ENCODE assay signal across 24 mouse cellular contexts in genomic region chr4:105257667-105258560, GRCm38 (mm10).
DNase-seq lines count a peak whose midpoint lies in the region; ATAC-seq and TF ChIP-seq lines count a peak whose summit lies in the region.
"Had no signal": no experiment of that assay in that cellular context is flagged by ENCODE, and none has a peak within 500 bp of the region (broad histone marks: within the 10 kb centered on the region; RNA-seq: fewer than 3 reads in every experiment).

No protein-coding gene starts in this region.

- DNase-seq in adrenal gland, adult 2 months = peak; percentile 45
- DNase-seq in adrenal gland, adult 18-20 months (ENCODE audit: low spot score in 2 of 2) = no peak
- no peak for DNase-seq in limb, embryonic 14.5 days (ENCODE audit: low spot score)
- no peak for DNase-seq in limb, embryonic 10.5 days (ENCODE audit: low spot score)
- DNase-seq in lung, postnatal 0 days (ENCODE audit: low spot score) = peak; percentile 77
- DNase-seq in lung, postnatal 25 days (ENCODE audit: low spot score) = no peak
- DNase-seq in cerebellum, adult 11-12 months = no peak
- DNase-seq: adrenal gland, adult 8-10 months; cerebellum, adult 18-20 months; cerebellum, postnatal 14 days; embryo, embryonic 11 days; kidney, adult 9 months; layer of hippocampus, adult 9-11 months; liver; right cerebral cortex, postnatal 4 days; thymus, adult 18-20 months; thymus, postnatal 36 days had no signal

- H3K4me2 ChIP-seq in limb, embryonic 14.5 days (replicated peaks; ENCODE audit: low read depth, low read length, severe bottlenecking) = no peak overlapping the region
- H3K4me2 ChIP-seq in lung, postnatal 0 days (replicated peaks; ENCODE audit: low read depth, low read length) = no peak overlapping the region
- H3K4me2 ChIP-seq: embryonic facial prominence, embryonic 13.5 days; forebrain, embryonic 13.5 days; hindbrain, embryonic 12.5 days; stomach, embryonic 15.5 days had no signal

- no peak for TF ChIP-seq CTCF in lung, postnatal 0 days (IDR thresholded peaks at IDR 0.05)

- peaks cover 13% of the 10 kb centered on the region for H3K4me1 ChIP-seq in limb, embryonic 14.5 days (ENCODE audit: control insufficient read depth, insufficient read depth, low read length)
- peaks cover 39% of the 10 kb centered on the region for H3K4me1 ChIP-seq in limb, embryonic 10.5 days
- H3K4me1 ChIP-seq in lung, postnatal 0 days (ENCODE audit: insufficient read depth, low read depth, low read length) = no peaks in the 10 kb centered on the region
- H3K4me1 ChIP-seq: forebrain, embryonic 13.5 days; hindbrain, embryonic 12.5 days; stomach, embryonic 15.5 days had no signal

- H3K27me3 ChIP-seq in limb, embryonic 14.5 days (ENCODE audit: control insufficient read depth, insufficient read depth, low read length) = no peaks in the 10 kb centered on the region
- no peaks in the 10 kb centered on the region for H3K27me3 ChIP-seq in limb, embryonic 10.5 days (ENCODE audit: low read depth, poor library complexity, severe bottlenecking)
- H3K27me3 ChIP-seq in lung, postnatal 0 days (replicated peaks; ENCODE audit: insufficient read depth, low read length) = no peaks in the 10 kb centered on the region
- H3K27me3 ChIP-seq: embryonic facial prominence, embryonic 13.5 days; forebrain, embryonic 13.5 days; hindbrain, embryonic 12.5 days; stomach, embryonic 15.5 days had no signal

- no peak for TF ChIP-seq POLR2A in limb, embryonic 14.5 days (IDR thresholded peaks at IDR 0.05; ENCODE audit: borderline replicate concordance, extremely low read depth, insufficient read depth, insufficient read length)

- ATAC-seq in limb, embryonic 14.5 days (ENCODE audit: low FRiP score, low read depth) = 0 out of 2 replicates have a peak, but pooled peaks have one; percentile 30
- peak; percentile 66 for ATAC-seq in lung, postnatal 0 days
- ATAC-seq: forebrain, embryonic 13.5 days; midbrain, embryonic 16.5 days had no signal

- no peak overlapping the region for H3K27ac ChIP-seq in limb, embryonic 14.5 days (replicated peaks; ENCODE audit: low read depth, low read length)
- H3K27ac ChIP-seq in limb, embryonic 10.5 days = no peak overlapping the region
- no peak overlapping the region for H3K27ac ChIP-seq in lung, postnatal 0 days (ENCODE audit: low read length)
- H3K27ac ChIP-seq: embryonic facial prominence, embryonic 13.5 days; forebrain, embryonic 13.5 days; hindbrain, embryonic 12.5 days; macrophage; stomach, embryonic 15.5 days had no signal

- no peaks in the 10 kb centered on the region for H3K36me3 ChIP-seq in limb, embryonic 14.5 days (ENCODE audit: control insufficient read depth, insufficient read depth, low read length)
- no peaks in the 10 kb centered on the region for H3K36me3 ChIP-seq in limb, embryonic 10.5 days
- no peaks in the 10 kb centered on the region for H3K36me3 ChIP-seq in lung, postnatal 0 days (ENCODE audit: insufficient read depth, low read length)
- H3K36me3 ChIP-seq: embryonic facial prominence, embryonic 13.5 days; hindbrain, embryonic 12.5 days; stomach, embryonic 15.5 days had no signal

- H3K9me3 ChIP-seq in limb, embryonic 14.5 days (ENCODE audit: control insufficient read depth, low read length) = no peaks in the 10 kb centered on the region
- H3K9me3 ChIP-seq in limb, embryonic 10.5 days (replicated peaks) = no peaks in the 10 kb centered on the region
- H3K9me3 ChIP-seq in lung, postnatal 0 days (ENCODE audit: low read length) = no peaks in the 10 kb centered on the region
- H3K9me3 ChIP-seq: embryonic facial prominence, embryonic 13.5 days; forebrain, embryonic 13.5 days; hindbrain, embryonic 12.5 days; stomach, embryonic 15.5 days had no signal

- WGBS in limb, embryonic 14.5 days = 55% methylated on average over 11 of the region's 11 CpGs
- 72% methylated on average over 11 of the region's 11 CpGs for WGBS in limb, embryonic 10.5 days
- 60% methylated on average over 11 of the region's 11 CpGs for WGBS in lung, postnatal 0 days

- no peak for TF ChIP-seq EP300 in lung, postnatal 0 days (IDR thresholded peaks at IDR 0.05)

- no peak overlapping the region for H3K4me3 ChIP-seq in limb, embryonic 14.5 days (replicated peaks; ENCODE audit: low read length)
- H3K4me3 ChIP-seq in limb, embryonic 10.5 days = no peak overlapping the region
- no peak overlapping the region for H3K4me3 ChIP-seq in lung, postnatal 0 days (ENCODE audit: low read depth, low read length)
- H3K4me3 ChIP-seq: embryonic facial prominence, embryonic 13.5 days; forebrain, embryonic 13.5 days; hindbrain, embryonic 12.5 days; myocyte; stomach, embryonic 15.5 days had no signal

- H3K9ac ChIP-seq in limb, embryonic 14.5 days (ENCODE audit: low read depth, low read length, severe bottlenecking) = no peak overlapping the region
- H3K9ac ChIP-seq in lung, postnatal 0 days (replicated peaks; ENCODE audit: low read depth) = no peak overlapping the region
- H3K9ac ChIP-seq: embryonic facial prominence, embryonic 13.5 days; forebrain, embryonic 13.5 days; hindbrain, embryonic 12.5 days; stomach, embryonic 15.5 days had no signal

Comparison
In these comparisons a context has a peak if more than half of its experiments do, and no peak if none do; other contexts are left out.
1. DNase-seq: peak in adrenal gland, adult 2 months (single experiment) and lung, postnatal 0 days (single experiment); none in adrenal gland, adult 18-20 months (0 of 2), limb, embryonic 14.5 days (single experiment), limb, embryonic 10.5 days (single experiment), lung, postnatal 25 days (single experiment) and cerebellum, adult 11-12 months (single experiment).